Mouse (Mus musculus): ENCODE results near the gene Wdr61.

GRCm38 (mm10) chr9:54676531-54676986 is 57.8 kb downstream of the Wdr61 start:
- TF ChIP-seq POLR2A (IDR thresholded peaks at IDR 0.05; ENCODE audit: control insufficient read depth, low read depth, low read length): no peak
- TF ChIP-seq CTCF (IDR thresholded peaks at IDR 0.05; ENCODE audit: control insufficient read depth, insufficient read depth, insufficient replicate concordance, low read depth, low read length): peak; percentile 77
